Mouse (Mus musculus): ENCODE measurements around the gene Mpped2.

DNA sequence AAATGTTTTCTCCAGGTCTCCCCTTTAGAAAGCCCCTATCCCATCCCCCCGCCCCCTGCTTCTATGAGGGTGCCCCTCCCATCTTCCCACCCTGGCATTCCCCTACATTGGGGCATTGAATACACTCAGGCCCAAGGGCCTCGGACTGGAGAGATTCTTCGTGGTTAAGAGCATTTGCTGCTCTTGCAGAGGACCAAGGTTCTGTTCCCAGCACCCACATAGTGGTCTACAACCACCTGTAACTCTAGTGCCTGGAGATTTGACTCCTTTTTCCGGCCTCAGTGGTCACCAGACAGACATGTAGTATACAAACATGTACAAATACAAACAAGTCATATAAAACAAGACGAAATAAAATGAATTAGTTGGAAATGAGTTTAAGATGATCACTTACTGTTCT lies 45.9 kb downstream of the Mpped2 start:
- no peak for TF ChIP-seq EP300 (IDR thresholded peaks at IDR 0.05; ENCODE audit: low read depth)
- no peak for TF ChIP-seq CTCF (IDR thresholded peaks at IDR 0.05; ENCODE audit: low read depth)

All from liver, postnatal 0 days (tissue).